Mouse (Mus musculus) G1E-ER4 (cell line): Measurements from ENCODE around the gene Olfr1438-ps1. TPM values are rescaled to one million over a fixed set of nuclear protein-coding genes. Genes with fewer than 3 reads are reported as not detected.
"Not testable (repeated sequence)": the region's sequence is repeated elsewhere in the genome, so short reads cannot be mapped to it uniquely, and the experiment has no call there.

Experiments
- GATA1 ChIP-seq: IDR thresholded peaks from one replicate; pipeline ENCODE4 v1.8.0; 2012; ENCODE audit warnings: low read length, inconsistent platforms
- polyA plus RNA-seq: library from polyadenylated mRNA; stranded (reverse); fragments of >175 nt; gene quantifications from 2 replicates; pipeline ENCODE4 v1.2.3, GENCODE M21; 2012

Olfr1438-ps1 gene
- polyA plus RNA-seq = not detected in 2 replicates

DNA sequence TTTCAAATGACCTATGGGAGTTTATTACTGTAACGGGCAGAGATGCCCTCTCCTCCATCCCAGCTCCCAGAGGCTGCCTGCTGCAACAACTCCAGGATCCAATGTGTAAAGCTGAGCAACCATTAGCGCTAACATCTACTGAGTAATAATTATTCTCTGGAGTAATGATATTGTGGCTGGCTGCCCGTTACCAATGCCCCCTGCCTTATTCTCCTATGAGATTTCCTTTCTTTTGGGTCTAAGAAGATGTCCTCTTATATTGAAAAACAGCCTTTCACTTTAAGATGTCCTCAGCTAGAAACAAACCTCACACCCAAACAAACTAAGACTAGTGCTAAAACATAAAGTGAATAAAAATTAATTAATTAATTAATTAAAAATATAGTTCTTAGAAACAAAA lies at the start of gene Olfr1438-ps1:
Gene Olfr1438-ps1, minus strand, starts transcription at position 101 of the 400 bp plus-strand sequence.
- TF ChIP-seq GATA1 = no peak

DNA sequence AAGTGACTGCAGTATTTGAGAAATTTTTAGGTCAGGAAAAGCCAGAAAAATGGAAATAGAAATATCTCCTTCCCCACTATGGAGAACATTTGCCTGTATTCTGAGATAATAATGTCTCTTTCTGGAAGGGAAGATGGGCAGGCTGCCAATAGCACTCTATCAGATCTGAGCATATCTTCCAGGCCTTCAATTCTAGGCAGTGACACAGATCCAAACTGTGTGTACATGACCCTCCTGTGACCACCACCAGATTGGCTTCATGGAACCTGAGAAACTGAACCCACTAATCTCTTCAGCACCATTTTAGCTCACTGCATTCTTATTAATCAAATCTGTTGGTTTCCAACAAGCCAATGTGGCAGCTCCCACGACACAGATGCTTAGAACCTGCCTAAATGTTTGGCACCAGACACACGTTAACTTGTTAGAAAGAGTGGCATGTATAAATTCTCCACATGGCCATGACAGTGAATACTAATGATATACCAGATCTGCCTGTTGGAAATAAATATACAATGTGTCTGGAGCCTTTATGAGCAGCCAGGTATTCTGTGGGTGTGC lies 38.8 kb upstream of the Olfr1438-ps1 start:
- no peak for TF ChIP-seq GATA1

DNA sequence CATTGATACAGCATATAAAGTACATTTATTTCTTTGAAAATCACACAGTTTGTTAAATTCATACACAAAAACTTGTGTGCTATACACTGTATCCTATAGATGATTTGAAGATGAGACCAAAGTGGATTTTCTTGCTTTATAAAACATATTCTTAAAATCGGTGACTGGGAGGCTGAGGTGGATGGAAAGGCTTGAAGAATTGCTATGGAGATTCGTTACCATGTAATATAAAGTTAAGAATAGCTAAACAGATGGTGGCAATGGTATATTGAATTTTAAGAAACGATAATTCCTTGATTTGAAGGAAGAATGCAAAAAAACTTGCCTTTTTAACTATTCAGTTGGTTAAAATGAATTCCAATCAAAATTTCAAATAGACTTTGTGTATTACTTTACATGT lies 37.3 kb upstream of the Olfr1438-ps1 start:
- TF ChIP-seq GATA1 = no peak

DNA sequence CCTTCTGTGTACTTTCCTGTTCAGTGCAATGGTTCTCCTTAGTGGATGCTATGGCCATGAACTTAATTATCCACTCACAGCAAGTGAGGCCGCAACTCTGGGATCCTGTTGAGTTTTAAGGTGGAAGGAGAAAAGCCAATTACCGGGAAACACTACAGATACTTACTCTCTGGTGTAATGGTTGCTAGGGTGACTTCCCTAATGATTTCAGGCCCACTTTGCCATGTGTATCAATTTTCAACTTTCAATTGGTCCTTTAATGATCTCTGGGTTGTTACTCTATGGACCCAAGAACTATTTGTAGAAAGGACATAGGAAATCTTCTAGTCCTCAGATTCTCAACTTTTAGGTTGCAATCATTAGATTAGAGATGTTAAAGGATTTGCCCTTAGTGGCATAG lies 10.7 kb downstream of the Olfr1438-ps1 start, which contains the start of gene Olfr1437:
Gene Olfr1437, minus strand, starts transcription at position 101 of the 400 bp plus-strand sequence.
- no peak for TF ChIP-seq GATA1

DNA sequence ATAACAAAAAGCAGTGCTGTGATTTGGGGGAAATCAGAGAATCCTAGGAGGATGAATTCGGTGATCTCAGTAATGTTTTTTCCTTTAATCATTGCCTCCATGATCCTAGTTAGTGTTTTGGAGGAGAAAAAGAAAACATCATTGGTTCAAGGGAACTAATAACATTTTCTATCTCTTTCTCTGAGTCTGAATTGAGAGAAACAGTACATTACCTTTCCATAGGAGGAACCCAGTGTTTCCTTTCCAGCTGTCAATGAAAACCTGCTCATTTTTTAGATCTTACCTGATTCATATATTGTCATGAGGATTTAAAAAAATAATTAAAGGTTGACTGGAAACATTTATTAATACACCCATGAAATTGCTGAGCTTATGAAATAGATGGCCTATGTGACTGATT lies 36.7 kb downstream of the Olfr1438-ps1 start, which contains the start of gene Olfr1436:
Gene Olfr1436, minus strand, starts transcription at position 101 of the 400 bp plus-strand sequence.
- not testable (repeated sequence) for TF ChIP-seq GATA1

DNA sequence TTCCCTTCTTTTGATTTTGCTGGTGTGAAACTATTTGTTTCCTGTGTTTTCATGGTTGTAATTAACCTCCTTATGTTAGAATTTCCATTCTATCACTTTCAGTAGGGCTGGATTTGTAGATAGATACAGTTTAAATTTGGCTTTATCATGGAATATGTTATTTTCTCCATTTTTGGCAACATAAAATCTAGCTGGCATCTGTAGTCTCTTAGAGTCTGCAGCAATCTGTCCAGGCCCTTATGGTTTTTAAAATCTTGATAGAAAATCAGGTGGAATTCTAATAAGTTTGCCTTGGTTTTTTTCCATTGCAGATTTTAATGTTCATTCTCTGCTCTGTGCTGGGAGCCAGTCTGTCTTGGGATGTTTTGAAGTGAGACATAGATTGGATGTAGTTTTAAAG lies 42.7 kb downstream of the Olfr1438-ps1 start:
- no peak for TF ChIP-seq GATA1

DNA sequence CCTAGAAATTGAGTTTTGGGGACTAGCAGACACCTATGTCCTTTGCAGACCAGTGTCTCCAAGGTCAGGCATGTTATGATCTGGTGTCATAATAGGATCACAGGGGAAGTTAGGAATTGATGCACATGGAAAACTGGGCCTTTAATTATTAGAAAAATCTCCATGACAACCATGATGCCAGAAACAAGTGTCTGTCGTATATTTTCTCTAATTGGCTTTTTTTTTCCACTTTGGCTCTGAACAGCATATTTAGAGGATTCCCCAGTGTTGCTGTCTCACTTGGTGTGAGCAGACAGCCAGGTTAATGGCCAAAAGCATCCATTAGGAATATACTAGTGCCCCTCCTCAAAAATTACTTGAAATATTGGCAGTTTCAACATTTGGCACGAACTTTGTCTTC lies 56.2 kb downstream of the Olfr1438-ps1 start, which contains the start of gene Olfr1434:
Gene Olfr1434, plus strand, starts transcription at position 301 of the 400 bp plus-strand sequence.
- TF ChIP-seq GATA1 = no peak

Other genes starting within 250 kb of the Olfr1438-ps1 start
- gene Olfr1426, start 243.9 kb downstream of the Olfr1438-ps1 start, polyA plus RNA-seq = not detected in 2 replicates
- not detected in 2 replicates for gene Olfr1427, start 232.6 kb downstream of the Olfr1438-ps1 start, polyA plus RNA-seq
- not detected in 2 replicates for gene Olfr1428, start 220.0 kb downstream of the Olfr1438-ps1 start, polyA plus RNA-seq
- not detected in 2 replicates for gene Olfr76, start 212.7 kb downstream of the Olfr1438-ps1 start, polyA plus RNA-seq
- gene Olfr1555-ps1, start 165.8 kb downstream of the Olfr1438-ps1 start, polyA plus RNA-seq = not detected in 2 replicates
- gene Olfr1431, start 135.3 kb downstream of the Olfr1438-ps1 start, polyA plus RNA-seq = not detected in 2 replicates
- not detected in 2 replicates for gene Olfr1432, start 103.3 kb downstream of the Olfr1438-ps1 start, polyA plus RNA-seq
- gene Olfr262, start 94.3 kb downstream of the Olfr1438-ps1 start, polyA plus RNA-seq = not detected in 2 replicates
- not detected in 2 replicates for gene Olfr235, start 74.9 kb downstream of the Olfr1438-ps1 start, polyA plus RNA-seq
- not detected in 2 replicates for gene Olfr1434, start 56.1 kb downstream of the Olfr1438-ps1 start, polyA plus RNA-seq
- not detected in 2 replicates for gene Olfr1436, start 36.8 kb downstream of the Olfr1438-ps1 start, polyA plus RNA-seq
- gene Olfr1437, start 10.8 kb downstream of the Olfr1438-ps1 start, polyA plus RNA-seq = not detected in 2 replicates
- not detected in 2 replicates for gene Olfr1440, start 51.4 kb upstream of the Olfr1438-ps1 start, polyA plus RNA-seq
- not detected in 2 replicates for gene Olfr1441, start 81.5 kb upstream of the Olfr1438-ps1 start, polyA plus RNA-seq
- not detected in 2 replicates for gene Pfpl, start 92.0 kb upstream of the Olfr1438-ps1 start, polyA plus RNA-seq
- not detected in 2 replicates for gene Mpeg1, start 124.9 kb upstream of the Olfr1438-ps1 start, polyA plus RNA-seq
- not detected in 2 replicates for gene Dtx4, start 165.5 kb upstream of the Olfr1438-ps1 start, polyA plus RNA-seq
- gene Fam111a, start 209.8 kb upstream of the Olfr1438-ps1 start, polyA plus RNA-seq = not detected in 2 replicates